Mouse (Mus musculus): Measurements from ENCODE around the gene Aif1.

GRCm38 (mm10) chr17:35162121-35162520 is 13.7 kb downstream of the Aif1 start:
- TF ChIP-seq CTCF (IDR thresholded peaks at IDR 0.05; ENCODE audit: borderline replicate concordance, insufficient read depth, low read depth, low read length) (no peak), POLR2A (IDR thresholded peaks at IDR 0.05; ENCODE audit: borderline replicate concordance, insufficient read depth, low read length) (no peak)

Data from cerebellum, adult 2 months (tissue).